Mouse (Mus musculus) lung, embryonic 15.5 days (tissue): Measurements from ENCODE around the gene Gpr62. TPM values are rescaled to one million over a fixed set of nuclear protein-coding genes. Genes with fewer than 3 reads are reported as not detected.
A peak's percentile ranks its signal among the peaks of the same experiment; 100 is the strongest.
"Not testable (repeated sequence)": the region's sequence is repeated elsewhere in the genome, so short reads cannot be mapped to it uniquely, and the experiment has no call there.

Source experiments
- ATAC-seq: fragments of 200-750 bp; cut with Nextera tagmentation; 2 replicates; pipeline ENCODE4 v1.8.0; 2017; ENCODE audit warnings: moderate number of reproducible peaks, borderline replicate concordance; ENCODE audit not compliant: low FRiP score, low TSS enrichment; ENCODE audit errors: extremely low read depth
- H3K27ac ChIP-seq: fragments of 300-500 bp; sonication (generic); 2 replicates; pipeline ENCODE4 v1.5.1; 2015; ENCODE audit warnings: moderate library complexity, mild to moderate bottlenecking, inconsistent platforms
- H3K27me3 ChIP-seq: fragments of 300-500 bp; sonication (generic); 2 replicates; pipeline ENCODE4 v1.6.1; 2015; ENCODE audit warnings: inconsistent platforms
- H3K36me3 ChIP-seq: fragments of 300-500 bp; sonication (generic); 2 replicates; pipeline ENCODE4 v1.6.1; 2015; ENCODE audit warnings: inconsistent platforms
- H3K4me1 ChIP-seq: fragments of 300-500 bp; sonication (generic); 2 replicates; pipeline ENCODE4 v1.6.1; 2015; ENCODE audit warnings: inconsistent platforms
- H3K4me2 ChIP-seq: fragments of 300-500 bp; sonication (generic); 2 replicates; pipeline ENCODE4 v1.6.1; 2015; ENCODE audit warnings: inconsistent platforms, mild to moderate bottlenecking, moderate library complexity
- H3K4me3 ChIP-seq: fragments of 300-500 bp; sonication (generic); 2 replicates; pipeline ENCODE4 v1.5.1; 2015; ENCODE audit warnings: mild to moderate bottlenecking, inconsistent platforms
- H3K9ac ChIP-seq: fragments of 300-500 bp; sonication (generic); 2 replicates; pipeline ENCODE4 v1.6.1; 2015; ENCODE audit warnings: inconsistent platforms
- H3K9me3 ChIP-seq: fragments of 300-500 bp; sonication (generic); 2 replicates; pipeline ENCODE4 v1.6.1; 2016; ENCODE audit warnings: inconsistent platforms
- WGBS: fragments of 180-500 bp; shearing (Covaris S2); methylation state at CpG from one replicate; pipeline ENCODE4 v1.1.7; 2015; 5-methylcytosine and 5-hydroxymethylcytosine counted together
- polyA plus RNA-seq: library from polyadenylated mRNA; unstranded; fragments of >200 nt; fragmentation: Nextera tagmentation; extraction: Ambion mirVana; gene quantifications from 2 replicates; pipeline ENCODE4 v1.2.1, GENCODE M21; 2015

Gene Gpr62
- polyA plus RNA-seq, result 0.07 and 0.20 TPM in 2 replicates

- Histone ChIP-seq H3K4me1 (peaks cover 12% of the 10 kb centered on the region), H3K36me3 (peaks cover 28% of the 10 kb centered on the region), H3K9ac (peak within 1 kb of the TSS; percentile 46), H3K4me3 (peak within 1 kb of the TSS; percentile 45), H3K9me3 (no peaks in the 10 kb centered on the region), H3K27ac (no peak within 1 kb of the TSS), H3K4me2 (peak within 1 kb of the TSS; percentile 85), H3K27me3 (0 out of 2 replicates have a peak, but pooled peaks cover 7% of the 10 kb centered on the region)
- 37% methylated on average over 26 of the region's 26 CpGs for WGBS
- no peak for ATAC-seq
Observed at GRCm38 (mm10) chr9:106465571-106466200, at the start of gene Gpr62. Gpr62 (minus strand) TSS chr9:106465938.

GRCm38 (mm10) chr9:106514273-106514672, 48.5 kb upstream of the Gpr62 start, which contains the start of gene Iqcf5:
Iqcf5 (plus strand) TSS chr9:106514573.
- 84% methylated on average over 4 of the region's 4 CpGs for WGBS
- Histone ChIP-seq H3K27me3 (no peaks in the 10 kb centered on the region), H3K27ac (no peak within 1 kb of the TSS), H3K4me2 (no peak within 1 kb of the TSS), H3K36me3 (no peaks in the 10 kb centered on the region), H3K9me3 (no peaks in the 10 kb centered on the region), H3K4me3 (no peak within 1 kb of the TSS), H3K9ac (no peak within 1 kb of the TSS), H3K4me1 (0 out of 2 replicates have a peak, but pooled peaks cover 6% of the 10 kb centered on the region)
- no peak for ATAC-seq

GRCm38 (mm10) chr9:106513566-106513965, 47.8 kb upstream of the Gpr62 start:
- no peak overlapping the region for H3K9ac ChIP-seq
- H3K36me3 ChIP-seq, result no peaks in the 10 kb centered on the region
- no peak overlapping the region for H3K4me2 ChIP-seq
- H3K27me3 ChIP-seq, result no peaks in the 10 kb centered on the region
- 0 out of 2 replicates have a peak, but pooled peaks cover 6% of the 10 kb centered on the region for H3K4me1 ChIP-seq
- no peak for ATAC-seq
- no peak overlapping the region for H3K4me3 ChIP-seq
- no peaks in the 10 kb centered on the region for H3K9me3 ChIP-seq
- 75% methylated on average over 6 of the region's 6 CpGs for WGBS
- no peak overlapping the region for H3K27ac ChIP-seq

GRCm38 (mm10) chr9:106512729-106513450, 47.2 kb upstream of the Gpr62 start:
- no peak overlapping the region for H3K4me2 ChIP-seq
- no peak overlapping the region for H3K27ac ChIP-seq
- no peak overlapping the region for H3K4me3 ChIP-seq
- H3K36me3 ChIP-seq, result no peaks in the 10 kb centered on the region
- no peaks in the 10 kb centered on the region for H3K27me3 ChIP-seq
- WGBS, result 35% methylated on average over 13 of the region's 13 CpGs
- no peak overlapping the region for H3K9ac ChIP-seq
- H3K4me1 ChIP-seq, result 0 out of 2 replicates have a peak, but pooled peaks cover 6% of the 10 kb centered on the region
- no peaks in the 10 kb centered on the region for H3K9me3 ChIP-seq
- no peak for ATAC-seq

GRCm38 (mm10) chr9:106509356-106509755, 43.6 kb upstream of the Gpr62 start:
- Histone ChIP-seq H3K4me3 (no peak overlapping the region), H3K4me2 (no peak overlapping the region), H3K27ac (no peak overlapping the region), H3K27me3 (no peaks in the 10 kb centered on the region), H3K9me3 (no peaks in the 10 kb centered on the region), H3K36me3 (no peaks in the 10 kb centered on the region), H3K9ac (no peak overlapping the region), H3K4me1 (0 out of 2 replicates have a peak, but pooled peaks cover 6% of the 10 kb centered on the region)
- no peak for ATAC-seq
- WGBS, result 84% methylated on average over 10 of the region's 10 CpGs

GRCm38 (mm10) chr9:106504246-106504645, 38.5 kb upstream of the Gpr62 start:
- H3K4me2 ChIP-seq, result no peak overlapping the region
- H3K27ac ChIP-seq, result no peak overlapping the region
- no peaks in the 10 kb centered on the region for H3K36me3 ChIP-seq
- WGBS, result 77% methylated on average over 6 of the region's 6 CpGs
- no peak overlapping the region for H3K9ac ChIP-seq
- no peak overlapping the region for H3K4me3 ChIP-seq
- no peaks in the 10 kb centered on the region for H3K4me1 ChIP-seq
- no peaks in the 10 kb centered on the region for H3K9me3 ChIP-seq
- no peak for ATAC-seq
- H3K27me3 ChIP-seq, result no peaks in the 10 kb centered on the region

GRCm38 (mm10) chr9:106501846-106502245, 36.1 kb upstream of the Gpr62 start:
- H3K4me1 ChIP-seq, result no peaks in the 10 kb centered on the region
- H3K4me3 ChIP-seq, result no peak overlapping the region
- H3K9ac ChIP-seq, result no peak overlapping the region
- no peak overlapping the region for H3K27ac ChIP-seq
- no peak for ATAC-seq
- H3K27me3 ChIP-seq, result no peaks in the 10 kb centered on the region
- H3K4me2 ChIP-seq, result no peak overlapping the region
- H3K9me3 ChIP-seq, result no peaks in the 10 kb centered on the region
- H3K36me3 ChIP-seq, result no peaks in the 10 kb centered on the region
- WGBS, result 82% methylated on average over 22 of the region's 22 CpGs

GRCm38 (mm10) chr9:106499667-106500066, 33.9 kb upstream of the Gpr62 start, which contains the start of gene Iqcf1:
Iqcf1 (plus strand) TSS chr9:106499967.
- no peaks in the 10 kb centered on the region for H3K27me3 ChIP-seq
- no peak within 1 kb of the TSS for H3K4me2 ChIP-seq
- H3K4me3 ChIP-seq, result no peak within 1 kb of the TSS
- H3K27ac ChIP-seq, result no peak within 1 kb of the TSS
- no peak within 1 kb of the TSS for H3K9ac ChIP-seq
- no peaks in the 10 kb centered on the region for H3K36me3 ChIP-seq
- no peaks in the 10 kb centered on the region for H3K9me3 ChIP-seq
- no peak for ATAC-seq
- no peaks in the 10 kb centered on the region for H3K4me1 ChIP-seq
- WGBS, result 93% methylated on average over 6 of the region's 6 CpGs

- H3K27ac ChIP-seq, H3K4me1 ChIP-seq, H3K9ac ChIP-seq, H3K27me3 ChIP-seq, ATAC-seq, H3K4me3 ChIP-seq, H3K4me2 ChIP-seq, H3K9me3 ChIP-seq: not testable (repeated sequence)
- WGBS, result 81% methylated on average over 6 of the region's 6 CpGs
- peaks cover 26% of the 10 kb centered on the region for H3K36me3 ChIP-seq
Observed at GRCm38 (mm10) chr9:106487602-106488001, 21.9 kb upstream of the Gpr62 start.

- no peak overlapping the region for H3K4me2 ChIP-seq
- H3K27ac ChIP-seq, result no peak overlapping the region
- no peak; the same call in 1 of the 2 replicates for ATAC-seq
- H3K27me3 ChIP-seq, result no peaks in the 10 kb centered on the region
- 89% methylated on average over 10 of the region's 10 CpGs for WGBS
- no peak overlapping the region for H3K9ac ChIP-seq
- H3K9me3 ChIP-seq, result no peaks in the 10 kb centered on the region
- H3K36me3 ChIP-seq, result peaks cover 35% of the 10 kb centered on the region
- H3K4me1 ChIP-seq, result no peaks in the 10 kb centered on the region
- H3K4me3 ChIP-seq, result no peak overlapping the region
Observed at GRCm38 (mm10) chr9:106485076-106485475, 19.3 kb upstream of the Gpr62 start.

GRCm38 (mm10) chr9:106483606-106484005, 17.9 kb upstream of the Gpr62 start:
- Histone ChIP-seq H3K9me3 (no peaks in the 10 kb centered on the region), H3K9ac (no peak overlapping the region), H3K27me3 (no peaks in the 10 kb centered on the region), H3K36me3 (peaks cover 35% of the 10 kb centered on the region), H3K27ac (no peak overlapping the region), H3K4me3 (no peak overlapping the region), H3K4me1 (peaks cover 2% of the 10 kb centered on the region), H3K4me2 (no peak overlapping the region)
- ATAC-seq, result no peak
- 84% methylated on average over 17 of the region's 17 CpGs for WGBS

- Histone ChIP-seq H3K4me2 (no peak overlapping the region), H3K36me3 (peaks cover 35% of the 10 kb centered on the region)
- WGBS, result 92% methylated on average over 10 of the region's 10 CpGs
Observed at GRCm38 (mm10) chr9:106483136-106483535, 17.4 kb upstream of the Gpr62 start.

More at GRCm38 (mm10) chr9:106483136-106483535, 17.4 kb upstream of the Gpr62 start:
- Histone ChIP-seq H3K9ac (no peak overlapping the region), H3K4me1 (peaks cover 7% of the 10 kb centered on the region), H3K27ac (no peak overlapping the region), H3K9me3 (no peaks in the 10 kb centered on the region), H3K4me3 (no peak overlapping the region), H3K27me3 (no peaks in the 10 kb centered on the region)
- no peak for ATAC-seq
